ENCODE assay signal across 7 mouse cellular contexts in genomic region chr6:85431274-85431841, GRCm38 (mm10). TPM values are rescaled to one million over a fixed set of nuclear protein-coding genes. Genes with fewer than 3 reads are reported as not detected.
DNase-seq lines count a peak whose midpoint lies in the region; ATAC-seq and TF ChIP-seq lines count a peak whose summit lies in the region.

No protein-coding gene starts in this region.

- H3K27ac ChIP-seq in neural tube, embryonic 11.5 days (ENCODE audit: low read depth, low read length): no peak overlapping the region
- peak overlapping the region; percentile 91 for H3K27ac ChIP-seq in forebrain, embryonic 10.5 days
- 0 out of 2 replicates have a peak overlapping the region, but pooled peaks have one; percentile 41 for H3K27ac ChIP-seq in limb, embryonic 14.5 days (replicated peaks; ENCODE audit: low read depth, low read length)
- H3K27ac ChIP-seq in stomach, embryonic 15.5 days: no peak overlapping the region

- peak overlapping the region; percentile 93 for H3K4me3 ChIP-seq in neural tube, embryonic 11.5 days (ENCODE audit: low read depth, low read length)
- peak overlapping the region; percentile 79 for H3K4me3 ChIP-seq in forebrain, embryonic 10.5 days
- H3K4me3 ChIP-seq in limb, embryonic 14.5 days (replicated peaks; ENCODE audit: low read length): peak overlapping the region; percentile 83
- peak overlapping the region; percentile 94 for H3K4me3 ChIP-seq in stomach, embryonic 15.5 days (replicated peaks)

- no peak for DNase-seq in neural tube, embryonic 11.5 days (ENCODE audit: low spot score)
- no peak for DNase-seq in neural tube, embryonic 10.5 days (ENCODE audit: extremely low spot score, low spot score)
- DNase-seq in forebrain, embryonic 10.5 days (ENCODE audit: extremely low spot score, low spot score): no peak
- no peak for DNase-seq in limb, embryonic 14.5 days (ENCODE audit: low spot score)
- DNase-seq in adipocyte (ENCODE audit: low spot score): no peak

- no peak for TF ChIP-seq POLR2A in limb, embryonic 14.5 days (IDR thresholded peaks at IDR 0.05; ENCODE audit: borderline replicate concordance, extremely low read depth, insufficient read depth, insufficient read length)

- 51% methylated on average over 8 of the region's 8 CpGs for WGBS in neural tube, embryonic 11.5 days
- 47% methylated on average over 8 of the region's 8 CpGs for WGBS in forebrain, embryonic 10.5 days
- WGBS in limb, embryonic 14.5 days: 49% methylated on average over 8 of the region's 8 CpGs
- WGBS in stomach, embryonic 15.5 days: 41% methylated on average over 8 of the region's 8 CpGs

- no peaks in the 10 kb centered on the region; the same call in 1 of the 2 replicates for H3K27me3 ChIP-seq in neural tube, embryonic 11.5 days (ENCODE audit: control insufficient read depth, insufficient read depth, low read length)
- H3K27me3 ChIP-seq in forebrain, embryonic 10.5 days (ENCODE audit: poor library complexity, severe bottlenecking): peaks cover 13% of the 10 kb centered on the region
- H3K27me3 ChIP-seq in limb, embryonic 14.5 days (ENCODE audit: control insufficient read depth, insufficient read depth, low read length): no peaks in the 10 kb centered on the region
- H3K27me3 ChIP-seq in stomach, embryonic 15.5 days (replicated peaks): 0 out of 2 replicates have a peak, but pooled peaks cover 2% of the 10 kb centered on the region

- H3K9me3 ChIP-seq in neural tube, embryonic 11.5 days (ENCODE audit: control insufficient read depth, low read length): no peaks in the 10 kb centered on the region
- no peaks in the 10 kb centered on the region for H3K9me3 ChIP-seq in forebrain, embryonic 10.5 days
- H3K9me3 ChIP-seq in limb, embryonic 14.5 days (ENCODE audit: control insufficient read depth, low read length): no peaks in the 10 kb centered on the region
- no peaks in the 10 kb centered on the region for H3K9me3 ChIP-seq in stomach, embryonic 15.5 days

- ATAC-seq in neural tube, embryonic 11.5 days (ENCODE audit: insufficient read depth, low FRiP score, low TSS enrichment): peak; percentile 68; the same call in 1 of the 2 replicates
- ATAC-seq in limb, embryonic 14.5 days (ENCODE audit: low FRiP score, low read depth): peak; percentile 25
- no peak; the same call in 1 of the 2 replicates for ATAC-seq in stomach, embryonic 15.5 days (ENCODE audit: insufficient read depth, low FRiP score, low read depth)
- no peak for ATAC-seq in monocyte, adult 5-6 weeks (replicated peaks; ENCODE audit: insufficient number of reproducible peaks, low FRiP score, low TSS enrichment, poor library complexity, severe bottlenecking)

- peak overlapping the region; percentile 68 for H3K9ac ChIP-seq in neural tube, embryonic 11.5 days (ENCODE audit: low read length)
- peak overlapping the region; percentile 84 for H3K9ac ChIP-seq in limb, embryonic 14.5 days (ENCODE audit: low read depth, low read length, severe bottlenecking)
- H3K9ac ChIP-seq in stomach, embryonic 15.5 days: peak overlapping the region; percentile 64; the same call in 1 of the 2 replicates

- H3K36me3 ChIP-seq in neural tube, embryonic 11.5 days (ENCODE audit: control insufficient read depth, insufficient read depth, low read length): no peaks in the 10 kb centered on the region
- no peaks in the 10 kb centered on the region for H3K36me3 ChIP-seq in forebrain, embryonic 10.5 days (replicated peaks)
- no peaks in the 10 kb centered on the region for H3K36me3 ChIP-seq in limb, embryonic 14.5 days (ENCODE audit: control insufficient read depth, insufficient read depth, low read length)
- H3K36me3 ChIP-seq in stomach, embryonic 15.5 days: no peaks in the 10 kb centered on the region

- peak overlapping the region; percentile 85 for H3K4me2 ChIP-seq in neural tube, embryonic 11.5 days (ENCODE audit: low read depth)
- peak overlapping the region; percentile 62 for H3K4me2 ChIP-seq in limb, embryonic 14.5 days (replicated peaks; ENCODE audit: low read depth, low read length, severe bottlenecking)
- H3K4me2 ChIP-seq in stomach, embryonic 15.5 days: peak overlapping the region; percentile 82

- no peaks in the 10 kb centered on the region; the same call in 1 of the 2 replicates for H3K4me1 ChIP-seq in neural tube, embryonic 11.5 days (ENCODE audit: control insufficient read depth, insufficient read depth, low read length)
- peaks cover 25% of the 10 kb centered on the region for H3K4me1 ChIP-seq in forebrain, embryonic 10.5 days
- H3K4me1 ChIP-seq in limb, embryonic 14.5 days (ENCODE audit: control insufficient read depth, insufficient read depth, low read length): peaks cover 7% of the 10 kb centered on the region; the same call in 1 of the 2 replicates
- peaks cover 6% of the 10 kb centered on the region; the same call in 1 of the 2 replicates for H3K4me1 ChIP-seq in stomach, embryonic 15.5 days

RNA-seq across cellular contexts. Expression of gene Smyd5, which starts 0.4 kb away (rescaled TPM):
- 52.8 and 56.9 TPM in 2 replicates for polyA plus RNA-seq in neural tube, embryonic 11.5 days (2014; fragmentation: Nextera tagmentation; extraction: Ambion mirVana)
- 84.4 and 85.8 TPM in 2 replicates for polyA plus RNA-seq in forebrain, embryonic 10.5 days (2016; fragmentation: Nextera tagmentation; extraction: Ambion mirVana)
- 69.5 and 76.0 TPM in 2 replicates for polyA plus RNA-seq in limb, embryonic 14.5 days (2012; rRNA removed)
- 40.2 and 45.4 TPM in 2 replicates for polyA plus RNA-seq in limb, embryonic 14.5 days (2014; fragmentation: Nextera tagmentation; extraction: Ambion mirVana)
- polyA plus RNA-seq in stomach, embryonic 15.5 days (2015; fragmentation: Nextera tagmentation; extraction: Ambion mirVana): 41.4 and 48.6 TPM in 2 replicates
- 19.5 to 21.8 TPM (median 20.2 TPM) in 3 replicates for total RNA-seq in monocyte, adult 5-6 weeks (2017)

RNA-seq across cellular contexts. Expression of gene Noto, which starts 7.7 kb away (rescaled TPM):
- polyA plus RNA-seq in neural tube, embryonic 11.5 days (2014; fragmentation: Nextera tagmentation; extraction: Ambion mirVana): not detected in 2 replicates
- polyA plus RNA-seq in forebrain, embryonic 10.5 days (2016; fragmentation: Nextera tagmentation; extraction: Ambion mirVana): not detected in 2 replicates
- polyA plus RNA-seq in limb, embryonic 14.5 days (2012; rRNA removed): not detected in 2 replicates
- not detected in 2 replicates for polyA plus RNA-seq in limb, embryonic 14.5 days (2014; fragmentation: Nextera tagmentation; extraction: Ambion mirVana)
- not detected in 2 replicates for polyA plus RNA-seq in stomach, embryonic 15.5 days (2015; fragmentation: Nextera tagmentation; extraction: Ambion mirVana)
- total RNA-seq in monocyte, adult 5-6 weeks (2017): not detected in 3 replicates

RNA-seq across cellular contexts. Expression of gene Cct7, which starts 20.0 kb away (rescaled TPM):
- 712 and 739 TPM in 2 replicates for polyA plus RNA-seq in neural tube, embryonic 11.5 days (2014; fragmentation: Nextera tagmentation; extraction: Ambion mirVana)
- polyA plus RNA-seq in forebrain, embryonic 10.5 days (2016; fragmentation: Nextera tagmentation; extraction: Ambion mirVana): 766 and 774 TPM in 2 replicates
- polyA plus RNA-seq in limb, embryonic 14.5 days (2012; rRNA removed): 203 and 247 TPM in 2 replicates
- polyA plus RNA-seq in limb, embryonic 14.5 days (2014; fragmentation: Nextera tagmentation; extraction: Ambion mirVana): 416 and 417 TPM in 2 replicates
- 433 and 479 TPM in 2 replicates for polyA plus RNA-seq in stomach, embryonic 15.5 days (2015; fragmentation: Nextera tagmentation; extraction: Ambion mirVana)
- total RNA-seq in monocyte, adult 5-6 weeks (2017): 150 to 194 TPM (median 161 TPM) in 3 replicates

RNA-seq across cellular contexts. Expression of gene Pradc1, which starts 20.4 kb away (rescaled TPM):
- polyA plus RNA-seq in neural tube, embryonic 11.5 days (2014; fragmentation: Nextera tagmentation; extraction: Ambion mirVana): 26.8 and 28.0 TPM in 2 replicates
- 35.3 and 37.2 TPM in 2 replicates for polyA plus RNA-seq in forebrain, embryonic 10.5 days (2016; fragmentation: Nextera tagmentation; extraction: Ambion mirVana)
- polyA plus RNA-seq in limb, embryonic 14.5 days (2012; rRNA removed): 27.6 and 30.0 TPM in 2 replicates
- polyA plus RNA-seq in limb, embryonic 14.5 days (2014; fragmentation: Nextera tagmentation; extraction: Ambion mirVana): 26.8 and 29.6 TPM in 2 replicates
- polyA plus RNA-seq in stomach, embryonic 15.5 days (2015; fragmentation: Nextera tagmentation; extraction: Ambion mirVana): 38.4 and 41.4 TPM in 2 replicates
- 8.6 to 11.3 TPM (median 10.1 TPM) in 3 replicates for total RNA-seq in monocyte, adult 5-6 weeks (2017)

RNA-seq across cellular contexts. Expression of gene Rab11fip5, which starts 56.9 kb away (rescaled TPM):
- polyA plus RNA-seq in neural tube, embryonic 11.5 days (2014; fragmentation: Nextera tagmentation; extraction: Ambion mirVana): 4.4 and 5.5 TPM in 2 replicates
- polyA plus RNA-seq in forebrain, embryonic 10.5 days (2016; fragmentation: Nextera tagmentation; extraction: Ambion mirVana): 2.5 and 3.1 TPM in 2 replicates
- 16.9 and 20.4 TPM in 2 replicates for polyA plus RNA-seq in limb, embryonic 14.5 days (2012; rRNA removed)
- 15.9 and 16.8 TPM in 2 replicates for polyA plus RNA-seq in limb, embryonic 14.5 days (2014; fragmentation: Nextera tagmentation; extraction: Ambion mirVana)
- 11.1 and 12.2 TPM in 2 replicates for polyA plus RNA-seq in stomach, embryonic 15.5 days (2015; fragmentation: Nextera tagmentation; extraction: Ambion mirVana)
- total RNA-seq in monocyte, adult 5-6 weeks (2017): 1.6 to 3.0 TPM (median 1.6 TPM) in 3 replicates

Comparison
In these comparisons a context has a peak if more than half of its experiments do, and no peak if none do; other contexts are left out.
1. ATAC-seq: peak in neural tube, embryonic 11.5 days (single experiment) and limb, embryonic 14.5 days (single experiment); none in stomach, embryonic 15.5 days (single experiment) and monocyte, adult 5-6 weeks (single experiment).
2. H3K27ac ChIP-seq: peak in forebrain, embryonic 10.5 days (single experiment) and limb, embryonic 14.5 days (single experiment); none in neural tube, embryonic 11.5 days (single experiment) and stomach, embryonic 15.5 days (single experiment).
3. Peak in every context shown above with its lines, with median percentiles within 50 percentile points of each other: H3K4me2 ChIP-seq, H3K4me3 ChIP-seq and H3K9ac ChIP-seq.